Mouse (Mus musculus): Measurements from ENCODE around the gene Sdc3.

GRCm38 (mm10) chr4:130873440-130873839 lies 81.1 kb downstream of the Sdc3 start:
- TF ChIP-seq CTCF (conservative IDR thresholded peaks at IDR 0.05 in 1 of 2, IDR thresholded peaks at IDR 0.05 in 1 of 2; ENCODE audit: low read depth in 2 of 2, low read length in 2 of 2) (peak; percentile 14 to 53; a peak in 3 of 4 replicates), E2F4 (IDR thresholded peaks at IDR 0.05; ENCODE audit: insufficient replicate concordance, low read depth, low read length) (no peak), MAFK (IDR thresholded peaks at IDR 0.05; ENCODE audit: insufficient replicate concordance, low read length) (no peak), MYC (IDR thresholded peaks at IDR 0.05; ENCODE audit: low read depth, low read length) (no peak), POLR2AphosphoS2 (IDR thresholded peaks at IDR 0.05; ENCODE audit: low read depth, low read length) (no peak), SIN3A (IDR thresholded peaks at IDR 0.05; ENCODE audit: low read length) (no peak), EP300 (IDR thresholded peaks at IDR 0.05; ENCODE audit: low read length) (no peak), HCFC1 (IDR thresholded peaks at IDR 0.05; ENCODE audit: low read depth, low read length) (no peak), NRF1 (IDR thresholded peaks at IDR 0.05; ENCODE audit: low read depth, low read length) (no peak), CHD1 (IDR thresholded peaks at IDR 0.05; ENCODE audit: low read depth, low read length) (no peak), RAD21 (IDR thresholded peaks at IDR 0.05; ENCODE audit: low read depth, low read length) (no peak), RCOR1 (conservative IDR thresholded peaks at IDR 0.05; ENCODE audit: low read depth, low read length) (no peak)
